Mouse (Mus musculus): Measurements from ENCODE around the gene Tnfaip8l2. TPM values are rescaled to one million over a fixed set of nuclear protein-coding genes. Genes with fewer than 3 reads are reported as not detected.
A peak's percentile ranks its signal among the peaks of the same experiment; 100 is the strongest.
"Not testable (repeated sequence)": the region's sequence is repeated elsewhere in the genome, so short reads cannot be mapped to it uniquely, and the experiment has no call there.

The Tnfaip8l2 gene
- polyA plus RNA-seq, 1 experiment from 2014 or later = 2.5 TPM

DNA sequence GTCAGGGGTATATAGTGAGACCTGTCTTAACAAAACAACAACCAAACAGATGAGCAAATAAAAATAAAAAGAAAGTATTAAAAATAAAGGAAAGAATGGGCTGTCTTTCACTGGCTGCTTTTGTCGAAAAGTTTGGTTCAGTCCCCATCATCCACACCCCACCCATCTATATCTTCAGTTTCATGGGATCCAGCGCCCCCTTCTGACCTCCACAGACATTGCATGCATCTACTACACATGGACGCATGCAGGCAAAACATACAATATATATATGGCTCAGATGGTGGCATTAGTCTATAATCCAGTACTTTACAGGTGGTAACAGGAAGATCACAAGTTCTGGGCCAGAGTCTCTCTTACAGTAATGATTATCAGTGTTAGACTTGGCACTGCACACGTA is 11.7 kb upstream of the Tnfaip8l2 start:
- H3K27me3 ChIP-seq = no peaks in the 10 kb centered on the region
- 53% methylated on average over 4 of the region's 4 CpGs for WGBS

DNA sequence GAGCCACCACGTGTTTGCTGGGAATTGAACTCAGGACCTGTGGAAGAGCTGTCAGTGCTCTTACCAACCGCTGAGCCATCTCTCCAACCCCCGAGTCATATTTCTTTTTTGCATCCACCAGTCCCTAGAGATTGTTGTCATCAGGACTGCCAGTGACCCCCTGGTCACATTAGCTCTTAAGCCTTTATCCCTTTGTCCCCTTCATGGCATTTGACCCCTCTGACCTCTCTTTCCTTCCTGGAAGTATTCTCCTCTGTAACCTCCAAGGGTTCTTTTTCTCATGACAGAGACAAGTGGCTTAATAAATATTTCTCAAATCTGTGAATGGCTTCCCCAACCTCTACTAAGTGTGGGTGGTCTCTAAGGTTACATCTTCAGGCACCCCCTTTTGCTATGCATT is 5.8 kb upstream of the Tnfaip8l2 start:
- 63% methylated on average over 3 of the region's 3 CpGs for WGBS
- no peak for ATAC-seq (replicated peaks)
- H3K9me3 ChIP-seq = no peaks in the 10 kb centered on the region

More for the DNA sequence above, 11.7 kb upstream of the Tnfaip8l2 start:
- no peaks in the 10 kb centered on the region for H3K36me3 ChIP-seq
- H3K4me1 ChIP-seq = no peaks in the 10 kb centered on the region
- ATAC-seq (replicated peaks) = no peak
- no peak overlapping the region for H3K4me2 ChIP-seq (replicated peaks)
- no peak overlapping the region for H3K27ac ChIP-seq (replicated peaks)
- no peak overlapping the region for H3K9ac ChIP-seq (replicated peaks)
- H3K9me3 ChIP-seq = no peaks in the 10 kb centered on the region
- H3K4me3 ChIP-seq = no peak overlapping the region

GRCm38 (mm10) chr3:95142617-95143011 is 454 bp upstream of the Tnfaip8l2 start:
- 10% methylated on average over 5 of the region's 5 CpGs for WGBS
- peak; percentile 82 for ATAC-seq (replicated peaks)

More for the DNA sequence above, 5.8 kb upstream of the Tnfaip8l2 start:
- Histone ChIP-seq H3K27me3 (no peaks in the 10 kb centered on the region), H3K9ac (replicated peaks) (no peak overlapping the region), H3K4me2 (replicated peaks) (no peak overlapping the region), H3K27ac (replicated peaks) (no peak overlapping the region), H3K4me3 (no peak overlapping the region), H3K36me3 (no peaks in the 10 kb centered on the region), H3K4me1 (no peaks in the 10 kb centered on the region)

DNA sequence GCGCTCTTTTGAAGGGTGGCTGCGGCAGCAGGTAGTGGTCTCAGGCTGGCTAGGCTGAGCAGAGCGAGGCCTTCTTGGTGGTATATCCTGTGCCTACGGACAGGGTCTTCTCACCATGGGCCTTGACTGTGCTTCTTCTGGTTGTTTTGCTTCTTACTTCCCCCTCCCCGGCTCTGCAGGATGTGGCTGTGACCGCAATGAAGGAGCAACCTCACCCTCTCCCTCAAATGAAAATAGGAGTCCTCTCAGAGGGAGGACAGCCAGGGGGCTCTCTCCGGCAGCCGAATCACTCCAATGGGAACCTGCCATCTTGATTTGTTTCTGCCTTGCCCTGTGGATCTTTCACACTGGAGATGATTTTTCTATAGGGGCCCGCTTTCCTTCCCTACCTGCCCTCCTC is 686 bp downstream of the Tnfaip8l2 start:
- Histone ChIP-seq H3K4me2 (replicated peaks) (no peak overlapping the region), H3K27me3 (no peaks in the 10 kb centered on the region), H3K4me1 (no peaks in the 10 kb centered on the region), H3K36me3 (peaks cover 12% of the 10 kb centered on the region), H3K4me3 (no peak overlapping the region), H3K9ac (replicated peaks) (no peak overlapping the region), H3K27ac (replicated peaks) (no peak overlapping the region), H3K9me3 (no peaks in the 10 kb centered on the region)
- WGBS = 92% methylated on average over 9 of the region's 9 CpGs
- ATAC-seq (replicated peaks) = no peak

More at GRCm38 (mm10) chr3:95142617-95143011, 454 bp upstream of the Tnfaip8l2 start:
- Histone ChIP-seq H3K36me3 (peaks cover 12% of the 10 kb centered on the region), H3K9me3 (no peaks in the 10 kb centered on the region), H3K9ac (replicated peaks) (no peak overlapping the region), H3K27ac (replicated peaks) (no peak overlapping the region), H3K4me1 (no peaks in the 10 kb centered on the region), H3K4me3 (no peak overlapping the region), H3K27me3 (no peaks in the 10 kb centered on the region), H3K4me2 (replicated peaks) (no peak overlapping the region)

- ATAC-seq (replicated peaks) = no peak
Measured at GRCm38 (mm10) chr3:95140795-95141194, 1.4 kb downstream of the Tnfaip8l2 start.

DNA sequence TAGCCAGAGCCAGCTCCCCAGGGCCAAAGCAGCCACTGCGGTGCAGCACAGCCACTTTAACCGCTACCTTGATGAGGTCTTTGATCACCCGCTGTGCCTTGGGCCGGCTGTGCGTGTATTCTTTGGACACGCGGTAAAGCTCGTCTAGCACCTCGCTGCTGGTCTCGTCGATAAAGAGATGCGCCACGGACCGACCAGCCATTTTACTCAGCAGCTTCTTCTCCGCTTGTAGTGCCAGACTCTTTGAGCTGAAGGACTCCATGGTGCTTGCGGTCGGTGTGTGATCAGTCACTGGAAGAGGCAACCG is 1.9 kb downstream of the Tnfaip8l2 start:
- no peak for ATAC-seq (replicated peaks)
- H3K27me3 ChIP-seq = no peaks in the 10 kb centered on the region
- no peak overlapping the region for H3K9ac ChIP-seq (replicated peaks)
- H3K9me3 ChIP-seq = no peaks in the 10 kb centered on the region
- 65% methylated on average over 18 of the region's 18 CpGs for WGBS
- H3K27ac ChIP-seq (replicated peaks) = no peak overlapping the region
- H3K4me1 ChIP-seq = peaks cover 8% of the 10 kb centered on the region
- H3K4me3 ChIP-seq = no peak overlapping the region
- H3K4me2 ChIP-seq (replicated peaks) = no peak overlapping the region
- peaks cover 12% of the 10 kb centered on the region for H3K36me3 ChIP-seq

More at GRCm38 (mm10) chr3:95140795-95141194, 1.4 kb downstream of the Tnfaip8l2 start:
- WGBS = 87% methylated on average over 6 of the region's 6 CpGs
- H3K4me3 ChIP-seq = no peak overlapping the region
- no peak overlapping the region for H3K4me2 ChIP-seq (replicated peaks)
- H3K27ac ChIP-seq (replicated peaks) = no peak overlapping the region
- no peaks in the 10 kb centered on the region for H3K27me3 ChIP-seq
- H3K9ac ChIP-seq (replicated peaks) = no peak overlapping the region
- H3K36me3 ChIP-seq = peaks cover 12% of the 10 kb centered on the region
- peaks cover 2% of the 10 kb centered on the region; the same call in 1 of the 2 replicates for H3K4me1 ChIP-seq
- no peaks in the 10 kb centered on the region for H3K9me3 ChIP-seq

GRCm38 (mm10) chr3:95139586-95140288 is 2.4 kb downstream of the Tnfaip8l2 start:
- H3K9me3 ChIP-seq = no peaks in the 10 kb centered on the region
- no peak overlapping the region for H3K9ac ChIP-seq (replicated peaks)
- H3K27ac ChIP-seq (replicated peaks) = no peak overlapping the region
- WGBS = 75% methylated on average over 25 of the region's 25 CpGs
- no peak overlapping the region for H3K4me2 ChIP-seq (replicated peaks)
- peaks cover 13% of the 10 kb centered on the region for H3K4me1 ChIP-seq
- H3K4me3 ChIP-seq = no peak overlapping the region
- H3K36me3 ChIP-seq = peaks cover 12% of the 10 kb centered on the region
- ATAC-seq (replicated peaks) = no peak
- no peaks in the 10 kb centered on the region for H3K27me3 ChIP-seq

GRCm38 (mm10) chr3:95136336-95136735 is 5.8 kb downstream of the Tnfaip8l2 start:
- no peaks in the 10 kb centered on the region for H3K9me3 ChIP-seq
- WGBS = 93% methylated on average over 3 of the region's 3 CpGs

DNA sequence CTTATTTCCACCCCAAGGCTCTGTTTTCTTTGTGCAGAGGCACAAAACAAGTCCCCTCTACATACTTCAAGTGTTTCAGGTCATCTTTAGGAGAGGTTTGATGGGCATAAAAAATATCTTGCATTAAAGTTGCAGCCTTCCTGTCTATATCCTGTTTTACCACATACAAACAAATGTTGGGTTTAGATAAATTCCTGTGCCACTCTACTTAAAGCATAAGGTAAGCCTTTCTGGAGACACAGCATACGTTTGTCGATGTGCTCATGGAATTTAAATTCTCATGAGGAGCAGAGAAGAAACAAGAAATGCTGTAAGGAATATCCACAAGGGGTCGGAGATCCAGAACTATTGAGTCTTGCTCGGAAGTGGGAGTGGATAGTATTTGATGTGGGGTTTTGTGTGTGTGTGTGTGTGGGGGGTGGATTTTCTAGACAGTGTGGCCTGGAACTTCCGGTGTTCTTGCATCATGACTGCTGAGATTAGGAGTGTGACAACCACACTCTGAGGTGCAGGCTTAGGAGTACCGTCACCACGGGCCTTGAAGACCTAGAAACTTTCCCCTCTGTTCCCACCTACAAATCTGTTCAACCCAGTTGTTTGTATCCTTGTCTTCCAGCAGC is 6.6 kb downstream of the Tnfaip8l2 start:
- H3K36me3 ChIP-seq = peaks cover 18% of the 10 kb centered on the region
- peak overlapping the region; percentile 45 for H3K4me2 ChIP-seq (replicated peaks)
- H3K4me3 ChIP-seq = peak overlapping the region; percentile 30
- H3K4me1 ChIP-seq = peaks cover 21% of the 10 kb centered on the region
- no peak for ATAC-seq (replicated peaks)
- H3K27ac ChIP-seq (replicated peaks) = no peak overlapping the region
- no peaks in the 10 kb centered on the region for H3K9me3 ChIP-seq
- 92% methylated on average over 7 of the region's 7 CpGs for WGBS
- H3K27me3 ChIP-seq = no peaks in the 10 kb centered on the region
- no peak overlapping the region for H3K9ac ChIP-seq (replicated peaks)

More at GRCm38 (mm10) chr3:95136336-95136735, 5.8 kb downstream of the Tnfaip8l2 start:
- H3K27me3 ChIP-seq = no peaks in the 10 kb centered on the region
- no peak for ATAC-seq (replicated peaks)
- no peak overlapping the region for H3K9ac ChIP-seq (replicated peaks)
- no peak overlapping the region for H3K27ac ChIP-seq (replicated peaks)
- H3K4me3 ChIP-seq = no peak overlapping the region
- H3K4me2 ChIP-seq (replicated peaks) = no peak overlapping the region
- H3K36me3 ChIP-seq = peaks cover 17% of the 10 kb centered on the region
- peaks cover 21% of the 10 kb centered on the region for H3K4me1 ChIP-seq

DNA sequence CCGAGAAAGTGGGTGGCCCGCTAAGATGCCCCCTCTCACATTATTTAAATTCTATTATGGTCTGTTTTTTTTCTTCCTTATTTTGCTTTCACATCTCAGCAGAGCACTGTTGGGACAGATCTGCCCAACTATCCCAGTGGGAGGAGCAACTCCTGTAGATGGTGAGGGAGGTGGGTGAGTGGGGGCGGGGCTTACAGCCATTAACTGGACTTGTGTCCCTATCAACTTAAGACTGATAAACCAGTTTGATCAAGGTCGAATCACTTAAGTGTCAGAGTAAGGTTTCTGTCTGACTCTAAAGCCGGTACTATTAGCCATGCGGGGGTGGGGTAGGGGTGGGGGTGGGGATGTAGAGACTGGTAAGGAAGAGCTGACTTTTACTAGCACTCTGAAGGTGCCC is 7.1 kb downstream of the Tnfaip8l2 start:
- H3K9me3 ChIP-seq = no peaks in the 10 kb centered on the region
- H3K4me3 ChIP-seq = peak overlapping the region; percentile 30
- peaks cover 21% of the 10 kb centered on the region for H3K4me1 ChIP-seq
- H3K36me3 ChIP-seq = peaks cover 17% of the 10 kb centered on the region
- no peak for ATAC-seq (replicated peaks)
- peak overlapping the region; percentile 45 for H3K4me2 ChIP-seq (replicated peaks)
- 39% methylated on average over 6 of the region's 6 CpGs for WGBS
- no peak overlapping the region for H3K27ac ChIP-seq (replicated peaks)
- 0 out of 2 replicates have a peak overlapping the region, but pooled peaks have one; percentile 6 for H3K9ac ChIP-seq (replicated peaks)
- no peaks in the 10 kb centered on the region for H3K27me3 ChIP-seq

- H3K27me3 ChIP-seq; H3K4me2 ChIP-seq (replicated peaks); H3K9me3 ChIP-seq; H3K27ac ChIP-seq (replicated peaks); H3K9ac ChIP-seq (replicated peaks): not testable (repeated sequence)
- Histone ChIP-seq H3K4me3 (peak overlapping the region; percentile 68), H3K36me3 (peaks cover 20% of the 10 kb centered on the region), H3K4me1 (peaks cover 21% of the 10 kb centered on the region)
- ATAC-seq (replicated peaks) = peak; percentile 70
- WGBS = no CpG with 5 or more reads among the region's 12 CpGs
Measured at GRCm38 (mm10) chr3:95134133-95134532, 8.0 kb downstream of the Tnfaip8l2 start.

GRCm38 (mm10) chr3:95133680-95134101 is 8.5 kb downstream of the Tnfaip8l2 start, which contains the start of the genes Scnm1 and Lysmd1:
Scnm1 (minus strand) TSS chr3:95134011.
Lysmd1 (plus strand) TSS chr3:95134088.
- Histone ChIP-seq H3K4me1 (peaks cover 21% of the 10 kb centered on the region), H3K9me3 (no peaks in the 10 kb centered on the region), H3K9ac (replicated peaks) (peak within 1 kb of the TSS; percentile 76), H3K4me3 (peak within 1 kb of the TSS; percentile 68), H3K27me3 (no peaks in the 10 kb centered on the region), H3K4me2 (replicated peaks) (peak within 1 kb of the TSS; percentile 90), H3K36me3 (peaks cover 22% of the 10 kb centered on the region), H3K27ac (replicated peaks) (peak within 1 kb of the TSS; percentile 79)
- under 1% methylated on average over 20 of the region's 20 CpGs for WGBS
- peak; percentile 96 for ATAC-seq (replicated peaks)

Data from forebrain, embryonic 15.5 days (tissue).